Mouse (Mus musculus) liver, adult 2 months (tissue): ENCODE results near the gene Atp5d. TPM values are rescaled to one million over a fixed set of nuclear protein-coding genes. Genes with fewer than 3 reads are reported as not detected.

Experiments
- DNase-seq: peaks from one replicate; pipeline ENCODE4 v3.0.0-alpha.2; 2011; ENCODE audit warnings: low read depth, low spot score; ENCODE audit errors: extremely low read depth
- H3K27ac ChIP-seq: fragments of 200-500 bp; replicated peaks from 2 replicates; pipeline ENCODE4 v1.5.1; 2012; ENCODE audit warnings: low read depth, mild to moderate bottlenecking, control low read depth, inconsistent platforms, low read length; ENCODE audit not compliant: insufficient read depth
- H3K27me3 ChIP-seq: fragments of 200-500 bp; 2 replicates; pipeline ENCODE4 v1.6.1; 2012; ENCODE audit warnings: mild to moderate bottlenecking, moderate library complexity, low read length, inconsistent platforms; ENCODE audit not compliant: control insufficient read depth, insufficient read depth
- H3K36me3 ChIP-seq: fragments of 200-500 bp; 2 replicates; pipeline ENCODE4 v1.6.1; 2012; ENCODE audit warnings: low read length, inconsistent platforms; ENCODE audit not compliant: control insufficient read depth, insufficient read depth
- H3K4me1 ChIP-seq: fragments of 200-500 bp; 2 replicates; pipeline ENCODE4 v1.6.1; 2011; ENCODE audit warnings: low read length; ENCODE audit not compliant: control insufficient read depth, insufficient read depth
- H3K4me3 ChIP-seq: fragments of 200-500 bp; 2 replicates; pipeline ENCODE4 v1.5.1; 2011; ENCODE audit warnings: low read depth, mild to moderate bottlenecking, control low read depth, low read length, moderate library complexity; ENCODE audit not compliant: insufficient read depth
- H3K79me2 ChIP-seq: fragments of 200-500 bp; 2 replicates; pipeline ENCODE4 v1.6.1; 2012; ENCODE audit warnings: inconsistent platforms, mild to moderate bottlenecking, low read length, moderate library complexity; ENCODE audit not compliant: control insufficient read depth, insufficient read depth
- H3K9ac ChIP-seq: fragments of 200-500 bp; 2 replicates; pipeline ENCODE4 v1.6.1; 2012; ENCODE audit warnings: low read depth, mild to moderate bottlenecking, control low read depth, inconsistent platforms, low read length
- CTCF ChIP-seq: fragments of 200-500 bp; IDR thresholded peaks from 2 replicates; pipeline ENCODE4 v1.5.1; 2011; ENCODE audit warnings: low read depth, low read length, control low read depth
- POLR2A ChIP-seq: fragments of 200-500 bp; IDR thresholded peaks from 2 replicates; pipeline ENCODE4 v1.6.1; 2011; ENCODE audit warnings: low read length, control low read depth; ENCODE audit not compliant: insufficient read depth; ENCODE audit errors: extremely low read depth
- WGBS: fragments of 180-500 bp; shearing (Covaris S2); methylation state at CpG from one replicate; pipeline ENCODE4 v1.1.7; 2018; 5-methylcytosine and 5-hydroxymethylcytosine counted together
- polyA plus RNA-seq: library from polyadenylated mRNA; depleted of rRNA; stranded (reverse); fragments of >200 nt; gene quantifications from 2 replicates; pipeline ENCODE4 v1.2.3, GENCODE M21; 2012
- total RNA-seq: library from RNA; depleted of rRNA; stranded (reverse); fragments of >200 nt; gene quantifications from 2 replicates; pipeline ENCODE4 v1.2.3, GENCODE M21; 2014

The Atp5d gene
- total and polyA plus RNA-seq, 2 experiments, result 144 to 1,387 TPM

DNA sequence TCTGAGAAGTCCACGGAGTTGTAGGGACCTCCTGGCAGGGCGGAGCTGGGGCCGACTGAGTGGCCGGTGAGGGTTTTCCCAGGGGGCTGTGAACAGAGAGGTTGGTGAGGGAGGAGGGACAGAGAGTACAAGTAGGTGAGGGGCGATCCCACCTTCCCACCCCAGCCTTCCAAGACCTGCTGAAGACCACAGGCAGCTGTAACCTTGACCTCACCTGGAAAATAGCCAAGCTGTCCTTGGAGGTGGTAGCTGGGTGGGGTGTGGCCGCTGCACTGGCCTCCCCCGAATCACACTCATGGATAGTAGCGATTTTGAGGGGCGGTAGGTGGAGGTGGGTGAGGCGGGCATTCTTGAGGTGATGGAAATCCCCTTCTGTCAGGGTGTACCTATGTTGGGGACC lies 3.3 kb upstream of the Atp5d start:
- Histone ChIP-seq H3K27ac (no peak overlapping the region), H3K4me1 (peaks cover 25% of the 10 kb centered on the region), H3K27me3 (no peaks in the 10 kb centered on the region), H3K9ac (no peak overlapping the region), H3K36me3 (no peaks in the 10 kb centered on the region), H3K79me2 (peaks cover 7% of the 10 kb centered on the region; the same call in 1 of the 2 replicates), H3K4me3 (no peak overlapping the region)
- WGBS, result 86% methylated on average over 10 of the region's 10 CpGs
- TF ChIP-seq CTCF (no peak), POLR2A (no peak)
- DNase-seq, result no peak

DNA sequence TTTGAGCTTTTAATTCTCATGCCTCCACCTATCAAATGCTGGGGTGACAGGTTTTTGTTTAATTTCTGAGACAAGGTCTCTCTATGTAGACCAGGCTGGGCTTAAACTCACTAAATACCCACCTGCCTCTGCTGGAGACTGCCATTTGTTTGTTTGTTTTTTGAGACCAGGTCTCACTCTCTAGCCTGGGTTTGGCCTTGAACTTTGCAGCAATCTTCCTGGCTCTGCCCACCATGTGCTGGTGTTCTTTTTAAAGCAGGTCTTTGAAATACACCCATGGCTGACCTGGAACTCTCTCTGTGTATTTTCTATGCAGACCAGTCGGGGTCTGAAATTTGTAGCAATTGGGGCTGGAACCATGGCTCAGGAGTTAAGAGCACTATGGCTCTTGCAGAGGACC lies 2.8 kb upstream of the Atp5d start:
- DNase-seq, result peak; percentile 68
- Histone ChIP-seq H3K27ac (no peak overlapping the region), H3K79me2 (peaks cover 7% of the 10 kb centered on the region; the same call in 1 of the 2 replicates), H3K27me3 (no peaks in the 10 kb centered on the region), H3K4me1 (peaks cover 23% of the 10 kb centered on the region), H3K4me3 (no peak overlapping the region), H3K9ac (no peak overlapping the region), H3K36me3 (no peaks in the 10 kb centered on the region)
- WGBS, result 62% methylated on average over 1 of the region's 1 CpGs
- no peak for TF ChIP-seq POLR2A
- no peak for TF ChIP-seq CTCF

DNA sequence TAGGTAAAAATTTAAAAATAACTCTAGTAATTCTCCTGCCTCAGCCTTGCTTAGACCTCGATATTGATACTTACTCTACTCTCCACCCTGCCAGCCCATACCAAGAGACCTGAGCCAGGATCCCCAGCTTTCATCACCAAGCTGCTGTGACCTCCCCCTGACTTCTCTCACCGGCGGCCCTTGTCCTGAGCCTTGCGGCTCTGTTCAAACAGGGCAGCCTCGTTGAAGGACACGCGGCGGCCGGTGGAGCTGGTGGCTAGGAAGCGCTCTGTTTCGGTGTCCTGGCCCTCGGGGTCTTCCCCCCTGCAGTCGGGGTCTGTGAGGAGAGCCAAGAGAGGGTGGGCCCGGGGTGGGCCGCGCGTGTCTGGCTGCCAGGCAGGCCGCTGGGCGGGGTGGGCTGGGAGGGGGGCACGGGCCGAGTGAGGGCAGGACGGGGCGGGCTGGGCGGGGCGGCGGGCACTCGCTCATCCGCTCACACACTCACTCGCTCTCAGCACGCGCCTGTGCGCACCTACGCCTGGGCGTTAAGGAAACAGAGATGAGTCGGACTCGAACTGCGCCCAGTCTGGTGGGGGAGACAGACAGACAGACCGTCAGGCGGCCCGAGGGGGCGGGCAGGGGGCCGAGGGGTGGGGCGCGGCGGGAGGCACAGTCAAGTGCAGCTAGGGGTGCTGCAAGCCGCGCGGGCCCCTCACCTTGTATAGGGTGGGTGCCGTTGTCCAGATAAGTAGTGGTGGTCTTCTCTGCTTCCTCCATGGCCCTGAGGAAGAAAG lies 2.1 kb upstream of the Atp5d start:
- Histone ChIP-seq H3K36me3 (no peaks in the 10 kb centered on the region), H3K4me1 (peaks cover 17% of the 10 kb centered on the region), H3K79me2 (peaks cover 6% of the 10 kb centered on the region; the same call in 1 of the 2 replicates), H3K9ac (no peak overlapping the region), H3K27me3 (no peaks in the 10 kb centered on the region), H3K27ac (no peak overlapping the region), H3K4me3 (no peak overlapping the region)
- TF ChIP-seq POLR2A (no peak), CTCF (no peak)
- no peak for DNase-seq
- 23% methylated on average over 49 of the region's 49 CpGs for whole genome bisulfite sequencing

DNA sequence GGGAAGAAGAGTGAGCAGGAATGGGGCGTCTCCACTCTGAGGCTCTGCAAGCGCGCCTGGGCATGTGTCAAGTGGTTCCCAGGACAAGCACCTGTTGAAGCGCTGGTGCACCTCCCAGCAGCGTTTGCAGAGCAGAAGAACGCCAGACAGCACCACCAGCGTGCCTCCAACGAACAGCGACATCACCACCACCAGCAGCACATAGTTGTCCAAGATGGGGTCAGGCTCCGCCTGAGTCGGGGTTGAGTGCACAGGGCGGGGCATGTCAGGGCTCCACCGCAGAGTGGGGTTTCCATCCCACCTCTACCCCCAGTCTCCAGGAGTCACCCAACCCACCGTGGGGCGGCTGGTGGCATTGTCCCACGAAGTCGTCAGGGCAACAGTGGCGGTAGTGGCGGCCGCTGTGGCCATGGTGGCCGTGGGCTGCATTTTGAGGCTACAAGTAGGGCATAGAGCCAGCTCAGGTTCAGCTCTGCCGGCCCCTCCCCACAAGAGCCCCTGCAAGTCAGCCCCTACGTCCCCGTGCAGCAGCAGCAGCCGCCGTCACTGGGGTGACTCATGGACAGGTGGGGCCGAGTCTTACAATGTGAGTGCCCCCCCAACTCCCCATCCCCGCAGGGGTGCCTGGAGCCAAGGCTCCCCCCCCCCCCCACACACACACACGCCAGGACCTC lies 1.3 kb upstream of the Atp5d start:
- no peak for TF ChIP-seq CTCF
- TF ChIP-seq POLR2A, result no peak
- DNase-seq, result no peak
- no peak overlapping the region for H3K27ac ChIP-seq
- no peaks in the 10 kb centered on the region for H3K79me2 ChIP-seq
- no peaks in the 10 kb centered on the region for H3K27me3 ChIP-seq
- H3K36me3 ChIP-seq, result no peaks in the 10 kb centered on the region
- H3K4me3 ChIP-seq, result peak overlapping the region; percentile 17; the same call in 1 of the 2 replicates
- no peak overlapping the region; the same call in 1 of the 2 replicates for H3K9ac ChIP-seq
- H3K4me1 ChIP-seq, result peaks cover 17% of the 10 kb centered on the region
- 5% methylated on average over 28 of the region's 29 CpGs for WGBS

DNA sequence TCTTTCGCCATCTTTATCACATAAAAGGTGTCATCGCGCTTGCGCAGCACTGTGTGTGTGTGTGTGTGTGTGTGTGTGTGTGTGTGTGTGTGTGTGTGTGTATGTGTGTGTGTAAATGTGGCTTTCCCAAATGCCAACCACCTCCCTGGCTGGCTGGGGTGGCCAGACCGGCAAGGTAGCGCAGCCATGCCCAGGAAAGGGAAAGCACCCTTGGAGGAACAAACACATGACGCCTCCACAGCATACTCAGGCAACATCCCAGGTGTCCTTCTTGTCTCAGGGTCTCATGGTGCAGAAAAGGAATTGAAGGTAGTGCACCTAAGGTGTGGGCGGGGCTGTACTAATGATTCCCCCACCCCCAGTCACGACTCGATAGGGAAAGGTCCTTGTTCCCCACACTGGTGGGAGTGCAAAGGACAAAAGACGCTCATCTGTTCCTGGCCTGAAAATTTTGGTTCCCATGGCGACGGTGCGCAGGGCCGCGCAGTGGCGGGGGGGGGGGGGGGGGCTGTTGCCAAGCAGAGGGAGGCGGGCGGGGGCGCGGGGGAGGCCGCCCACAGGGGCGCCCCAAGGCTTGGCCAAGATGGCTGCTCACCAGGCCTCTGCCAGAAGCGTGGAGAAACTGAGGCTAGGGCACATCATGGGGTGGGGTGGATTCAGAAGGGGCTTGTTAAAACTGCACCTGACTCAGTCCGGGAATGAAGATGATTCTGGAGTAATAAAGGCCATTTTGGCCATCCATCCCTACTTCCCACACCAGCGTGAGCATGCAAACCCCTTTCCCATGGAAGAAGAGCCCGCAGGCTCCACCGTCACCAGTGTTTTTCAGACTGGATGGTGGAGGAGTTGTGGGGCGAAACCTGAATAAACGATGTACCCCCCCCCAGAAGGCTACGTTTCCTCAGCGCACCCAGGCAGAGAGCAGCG lies 543 bp upstream of the Atp5d start:
- no peak for TF ChIP-seq POLR2A
- 0 out of 2 replicates have a peak, but pooled peaks have one; percentile 4 for TF ChIP-seq CTCF
- H3K27me3 ChIP-seq, result no peaks in the 10 kb centered on the region
- no peak overlapping the region for H3K27ac ChIP-seq
- 12% methylated on average over 33 of the region's 33 CpGs for WGBS
- H3K36me3 ChIP-seq, result no peaks in the 10 kb centered on the region
- DNase-seq, result no peak
- H3K79me2 ChIP-seq, result peaks cover 7% of the 10 kb centered on the region; the same call in 1 of the 2 replicates
- no peak overlapping the region for H3K4me3 ChIP-seq
- peaks cover 17% of the 10 kb centered on the region for H3K4me1 ChIP-seq
- no peak overlapping the region for H3K9ac ChIP-seq
